Mouse (Mus musculus): ENCODE data around the gene 2310030G06Rik.

DNA sequence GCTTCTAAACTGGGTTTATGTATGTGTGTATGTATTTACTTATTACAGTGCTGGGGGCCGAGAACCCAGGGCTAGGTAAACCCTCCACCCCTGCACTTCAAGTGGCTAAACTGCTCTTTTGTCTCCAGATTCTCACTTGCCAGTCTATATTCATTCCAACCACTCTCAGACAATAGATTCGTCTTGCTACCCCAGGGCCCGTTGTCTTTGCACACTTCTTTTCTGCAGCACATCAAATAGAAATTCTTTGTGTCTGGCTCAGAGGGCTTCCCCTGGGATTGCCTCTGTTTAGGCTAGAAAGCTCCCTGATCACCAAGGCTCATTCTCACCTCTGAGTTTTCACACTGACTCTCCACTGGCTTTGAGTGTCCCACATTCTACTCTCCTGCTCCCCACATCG is 13.8 kb downstream of the 2310030G06Rik start:
- TF ChIP-seq CTCF (IDR thresholded peaks at IDR 0.05; ENCODE audit: low read depth) (no peak), EP300 (IDR thresholded peaks at IDR 0.05; ENCODE audit: low read depth) (no peak)

Data from liver, embryonic 14.5 days (tissue).